Mouse (Mus musculus): ENCODE measurements around the gene Ehbp1l1.

Gene Ehbp1l1

GRCm38 (mm10) chr19:5734325-5734724 is 8.2 kb upstream of the Ehbp1l1 start:
- DNase-seq (ENCODE audit: low spot score in 2 of 2) = no peak

DNA sequence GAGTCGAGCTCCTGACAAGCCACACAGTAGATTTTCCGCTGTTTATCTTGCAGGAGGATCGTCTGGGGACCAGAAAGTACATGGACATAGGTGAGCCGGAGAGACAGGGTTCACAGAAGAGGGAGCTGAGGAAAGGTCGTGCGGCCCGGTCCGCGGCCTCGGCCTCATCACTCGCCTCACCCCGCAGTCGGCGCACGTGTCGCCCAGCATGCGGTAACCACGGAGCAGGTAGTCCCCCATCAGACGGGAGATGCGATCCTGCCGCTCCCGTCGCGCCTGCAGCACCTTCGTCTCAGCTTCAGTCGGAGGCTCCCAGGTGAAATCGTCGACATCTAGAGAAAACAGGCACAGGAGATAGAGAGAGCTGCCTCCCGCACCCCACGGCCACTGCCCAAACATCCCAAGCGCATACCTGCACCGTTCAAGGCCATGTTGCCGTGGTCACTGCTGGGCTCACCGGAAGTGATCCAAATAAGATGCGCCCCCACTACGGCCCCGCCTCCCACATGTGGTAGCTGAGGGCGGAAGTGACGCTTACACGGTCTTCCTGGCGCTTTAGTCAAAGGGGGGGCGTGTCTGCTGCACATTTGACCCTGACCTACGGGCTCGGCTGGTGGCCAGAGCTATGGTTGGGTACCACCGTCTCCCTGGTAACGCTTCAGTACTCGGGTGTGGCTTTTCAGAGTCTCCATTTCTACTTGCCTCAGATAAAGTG is 5.3 kb upstream of the Ehbp1l1 start:
- peak; percentile 72 to 85 for DNase-seq (ENCODE audit: low spot score in 2 of 2)

- DNase-seq (ENCODE audit: low spot score in 2 of 2) = no peak
Measured at GRCm38 (mm10) chr19:5730314-5731186, 4.4 kb upstream of the Ehbp1l1 start.

DNA sequence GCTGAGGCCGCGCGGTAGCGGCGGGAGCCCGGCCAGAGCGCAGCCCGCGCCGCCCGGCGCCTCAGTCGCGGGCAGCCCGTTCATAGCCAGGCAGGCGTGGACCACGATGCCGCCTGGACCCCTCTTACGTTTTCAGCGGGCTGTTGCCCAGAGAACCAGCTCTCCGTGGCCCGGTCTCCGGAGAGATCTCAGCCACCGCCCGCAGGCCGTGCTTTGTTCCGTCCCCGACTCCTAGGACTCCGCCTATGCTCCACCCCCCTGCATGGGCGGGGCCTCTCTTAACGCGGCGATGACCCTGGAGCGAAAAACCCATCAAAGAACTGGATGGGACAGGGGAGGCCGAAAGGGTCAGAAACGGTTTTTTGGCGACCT is 3.3 kb upstream of the Ehbp1l1 start, which contains the start of gene Fam89b:
Fam89b (minus strand) TSS at position 210 of the 372 bp plus-strand sequence.
- DNase-seq (ENCODE audit: low spot score in 2 of 2) = peak; percentile 82 to 87

GRCm38 (mm10) chr19:5728631-5729443 is 2.7 kb upstream of the Ehbp1l1 start:
- DNase-seq (ENCODE audit: low spot score in 2 of 2) = no peak

GRCm38 (mm10) chr19:5727701-5728100 is 1.6 kb upstream of the Ehbp1l1 start:
- peak; percentile 89 to 95 for DNase-seq (ENCODE audit: low spot score in 2 of 2)

- no peak for DNase-seq (ENCODE audit: low spot score in 2 of 2)
Measured at GRCm38 (mm10) chr19:5726961-5727578, 953 bp upstream of the Ehbp1l1 start.

GRCm38 (mm10) chr19:5725029-5725707 is 949 bp downstream of the Ehbp1l1 start:
- no peak for DNase-seq (ENCODE audit: low spot score in 2 of 2)

GRCm38 (mm10) chr19:5724549-5724941 is 1.6 kb downstream of the Ehbp1l1 start:
- peak; percentile 68 to 72 for DNase-seq (ENCODE audit: low spot score in 2 of 2)

DNA sequence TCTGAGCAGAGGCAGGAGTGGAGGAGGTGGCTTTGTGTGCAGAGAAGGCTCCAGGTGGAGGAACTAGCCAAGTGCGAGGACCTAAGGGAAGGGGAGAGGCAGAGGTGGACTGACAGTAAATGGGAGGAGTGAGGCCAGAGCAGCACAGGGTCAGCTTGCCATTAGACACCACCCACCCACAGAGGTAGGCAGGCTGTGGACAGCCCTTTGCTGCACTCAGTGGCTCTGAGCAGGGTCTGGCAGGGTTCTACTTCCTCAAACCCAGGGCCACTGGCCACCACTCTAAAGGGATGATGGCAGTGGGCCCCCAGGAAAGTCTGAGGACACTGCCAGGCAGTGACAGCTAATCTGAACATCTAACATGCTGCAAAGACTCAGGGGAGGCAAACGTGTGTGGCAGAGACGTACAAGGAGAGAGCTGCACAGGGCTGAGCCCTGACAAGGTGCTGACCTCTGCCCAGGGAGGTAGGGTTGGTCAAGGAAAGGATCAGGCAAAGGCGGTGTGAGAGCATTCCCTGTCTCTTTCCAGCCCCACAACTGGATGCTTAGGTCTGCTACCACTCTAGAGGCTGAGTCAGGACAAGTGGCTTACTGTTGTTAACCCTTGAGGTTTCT is 2.1 kb downstream of the Ehbp1l1 start:
- DNase-seq (ENCODE audit: low spot score in 2 of 2) = no peak

DNA sequence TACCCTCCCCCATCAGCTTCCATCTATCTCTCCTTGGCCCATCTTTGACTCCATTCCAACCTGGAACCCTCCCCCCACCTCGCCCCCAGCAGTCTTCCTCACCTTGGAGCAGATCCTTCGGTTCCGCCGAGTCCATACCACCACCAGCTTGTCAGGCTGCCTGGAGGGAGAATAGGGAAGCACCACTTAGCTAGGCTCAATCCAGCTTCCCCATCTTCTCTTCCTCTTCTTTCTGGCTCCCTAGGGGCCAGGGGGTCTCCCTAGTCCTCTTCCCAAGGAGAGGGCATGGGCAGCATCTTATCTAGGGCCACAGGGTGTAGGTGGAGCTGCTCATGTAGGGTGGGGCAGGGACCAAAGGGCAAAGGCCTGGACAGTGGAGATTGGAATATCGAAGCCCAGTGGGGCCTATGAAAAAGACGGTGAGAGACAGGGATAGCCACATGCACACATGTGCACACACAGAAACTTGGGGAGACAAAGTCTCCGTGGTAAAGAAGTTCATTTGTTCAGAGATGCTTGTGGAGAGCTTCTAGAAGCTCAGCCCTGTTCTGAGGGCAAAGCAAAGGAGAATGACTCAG is 3.2 kb downstream of the Ehbp1l1 start:
- DNase-seq (ENCODE audit: low spot score in 2 of 2) = no peak

DNA sequence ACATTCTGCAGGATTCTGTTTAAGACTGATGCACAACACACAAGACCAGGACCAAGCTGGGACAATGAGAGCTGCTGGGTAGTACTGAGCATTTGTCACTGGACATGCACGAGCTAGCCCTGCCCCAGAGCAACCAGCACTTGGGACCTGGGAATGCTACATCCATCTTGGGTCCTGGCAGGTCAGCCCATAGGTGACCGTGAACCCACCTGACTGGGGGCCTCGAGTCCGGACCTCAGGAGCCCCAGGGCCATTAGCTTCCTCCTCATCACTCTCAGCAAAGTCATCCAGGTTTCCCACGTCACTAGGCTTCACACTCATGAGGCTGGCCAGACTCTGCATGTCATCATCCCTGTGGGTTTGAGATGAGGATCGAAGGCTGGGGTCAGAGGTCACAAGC is 4.9 kb downstream of the Ehbp1l1 start:
- no peak for DNase-seq (ENCODE audit: low spot score in 2 of 2)

DNA sequence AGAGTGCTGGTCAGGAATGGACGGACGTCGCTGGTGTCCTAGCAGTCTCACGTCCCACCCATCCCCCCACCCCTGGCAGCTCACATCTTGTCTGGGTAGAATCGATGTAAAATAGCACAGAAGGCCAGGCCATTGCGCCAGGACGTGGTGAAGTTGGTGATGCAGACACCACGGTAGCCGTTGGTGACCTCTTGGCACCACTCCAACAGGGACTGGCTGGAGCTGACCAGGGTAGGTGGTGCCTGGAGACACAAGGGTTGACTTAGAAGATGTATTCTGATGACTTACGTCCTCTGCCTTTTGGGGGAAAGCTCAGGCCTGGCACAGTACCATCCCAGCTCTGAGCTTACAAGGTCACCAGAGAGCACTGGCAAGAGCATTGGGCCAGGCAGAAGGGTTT is 9.2 kb downstream of the Ehbp1l1 start:
- no peak for DNase-seq (ENCODE audit: low spot score in 2 of 2)

DNA sequence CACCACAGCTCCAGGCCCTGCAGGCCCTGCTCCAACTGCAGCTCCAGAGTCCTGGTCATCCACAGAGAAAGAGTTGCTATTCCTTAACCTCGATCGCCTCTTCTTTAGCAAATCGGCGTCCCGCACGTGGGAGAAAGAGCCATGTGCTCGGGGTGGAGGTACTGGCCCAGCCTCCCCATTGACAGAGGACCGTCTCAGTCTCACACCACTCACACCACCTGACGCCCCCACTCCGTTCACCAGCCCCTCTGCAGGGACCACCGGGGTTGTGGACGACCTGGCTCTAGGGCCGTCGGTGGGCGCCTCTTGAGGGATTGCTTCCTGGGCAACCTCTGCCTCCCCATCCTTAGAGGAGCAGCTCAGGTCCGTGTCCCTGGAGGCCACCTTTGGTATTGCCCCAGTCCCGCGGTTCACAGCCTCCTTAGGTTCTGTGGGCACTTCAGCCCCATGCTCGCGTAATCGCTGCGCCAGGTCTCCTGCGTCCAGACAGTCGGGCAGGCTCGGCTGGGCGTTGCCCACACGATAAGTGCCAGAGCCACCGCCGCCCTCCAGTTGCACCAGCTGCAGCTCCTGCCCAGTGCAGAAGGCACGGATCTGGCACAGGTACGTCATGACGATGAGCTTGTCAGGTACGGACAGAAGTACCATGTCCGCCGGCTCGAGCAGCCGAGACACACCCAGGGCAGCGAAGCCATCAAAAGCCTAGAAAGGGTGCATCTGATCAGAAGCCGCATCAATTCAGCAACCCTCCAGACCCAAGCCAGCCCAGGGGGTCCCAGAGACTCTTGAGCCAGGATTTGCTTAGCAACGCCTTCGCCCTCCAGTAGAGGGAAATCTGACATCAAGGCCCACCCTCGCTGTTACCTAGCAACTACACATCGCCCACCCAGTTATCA is 10.1 kb downstream of the Ehbp1l1 start:
- DNase-seq (ENCODE audit: low spot score in 2 of 2) = peak; percentile 55 to 64

DNA sequence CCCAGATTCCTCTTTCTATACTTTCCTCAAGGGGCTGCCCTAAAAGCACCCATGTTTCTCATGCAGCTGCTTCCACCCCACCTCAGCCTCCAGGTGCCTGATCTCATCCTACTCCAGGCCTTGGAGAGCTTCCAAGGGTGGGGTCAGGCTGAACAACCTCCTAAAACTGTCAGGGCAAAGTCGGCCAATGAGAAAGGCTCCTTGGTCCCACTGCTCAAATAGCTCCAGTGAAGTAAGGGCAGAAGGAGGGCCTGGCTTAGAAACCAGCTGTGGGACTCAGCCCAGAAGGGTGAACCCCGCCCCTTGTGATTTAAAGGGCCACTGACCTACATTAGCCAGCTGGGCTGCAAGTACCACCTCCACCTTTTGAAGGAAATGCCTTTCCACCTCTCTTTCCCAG is 12.4 kb downstream of the Ehbp1l1 start:
- no peak for DNase-seq (ENCODE audit: low spot score in 2 of 2)

- no peak for DNase-seq (ENCODE audit: low spot score in 2 of 2)
Measured at GRCm38 (mm10) chr19:5713255-5713654, 12.9 kb downstream of the Ehbp1l1 start.

DNA sequence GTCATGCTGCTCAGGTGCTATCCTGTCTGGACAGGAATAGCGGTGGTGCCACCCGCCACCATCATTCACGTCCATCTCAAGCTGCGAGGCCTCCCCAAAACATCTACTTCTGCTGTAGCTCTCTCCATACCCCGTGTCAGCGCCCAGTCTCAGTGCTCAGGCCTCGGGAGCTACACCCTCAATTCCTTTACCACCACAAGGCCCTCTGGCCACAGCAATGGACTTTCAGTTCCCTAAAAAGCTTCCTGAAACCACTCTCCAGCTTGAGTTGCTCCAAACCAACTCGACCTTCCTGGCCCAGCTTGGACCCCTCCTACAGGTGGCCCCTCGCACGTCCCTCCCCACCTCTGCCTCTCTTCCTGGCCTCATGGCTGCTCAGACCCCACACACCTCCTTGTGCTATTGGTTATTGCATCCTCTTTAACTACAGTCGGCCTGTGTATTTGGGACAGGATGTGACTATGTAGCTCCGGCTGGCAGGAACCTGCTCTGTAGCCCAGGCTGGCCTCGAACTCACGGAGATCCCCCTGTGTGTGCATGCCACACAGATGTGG is 14.1 kb downstream of the Ehbp1l1 start:
- DNase-seq (ENCODE audit: low spot score in 2 of 2) = no peak

DNA sequence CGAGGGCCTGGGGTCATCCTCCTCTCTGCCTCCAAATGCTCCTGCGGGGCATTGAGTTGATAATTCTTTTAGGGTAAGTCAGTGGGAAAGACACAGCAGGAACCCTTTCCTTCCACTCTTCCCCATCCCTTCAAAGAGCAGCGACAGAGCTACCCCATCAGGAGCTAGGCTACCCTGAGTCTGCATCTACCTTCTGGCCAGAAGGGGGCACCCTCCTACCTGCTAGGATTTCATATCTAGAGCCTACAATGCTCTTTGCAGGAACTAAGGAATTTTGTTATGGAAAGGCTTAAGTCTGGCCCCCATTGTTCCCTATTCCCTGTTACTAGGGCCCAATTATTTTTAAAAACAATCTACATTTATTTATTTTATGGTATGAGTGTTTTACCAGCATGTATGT is 14.9 kb downstream of the Ehbp1l1 start:
- peak in 1 of 2 experiments; percentile 68 for DNase-seq (ENCODE audit: low spot score in 2 of 2)

DNA sequence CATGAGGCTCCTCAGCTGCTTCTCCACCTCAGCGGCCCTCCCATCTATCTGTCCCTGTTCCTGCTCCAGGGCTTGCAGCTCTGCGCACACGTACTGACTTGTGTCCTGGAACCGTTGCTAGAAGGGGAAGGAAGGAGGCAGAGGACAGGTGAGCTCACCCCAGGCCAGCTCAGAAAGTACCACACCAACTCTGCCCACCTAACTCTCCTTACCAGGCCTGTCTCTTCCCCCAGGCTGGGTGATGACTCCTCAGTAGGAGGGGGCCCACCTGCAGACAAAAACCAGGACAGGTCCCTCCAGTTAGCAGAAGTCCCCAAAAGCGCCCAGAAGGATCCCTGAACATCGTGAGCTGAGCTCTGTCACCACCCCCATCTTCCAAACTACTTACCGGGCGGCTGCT is 15.5 kb downstream of the Ehbp1l1 start:
- DNase-seq (ENCODE audit: low spot score in 2 of 2) = no peak
